Mouse (Mus musculus) spleen, postnatal 36 days (tissue): ENCODE results near the gene Plcb4.
"Not testable (repeated sequence)": the region's sequence is repeated elsewhere in the genome, so short reads cannot be mapped to it uniquely, and the experiment has no call there.

Experiments
- DNase-seq, 2 experiments: peaks; one replicate each; pipeline ENCODE4 v3.0.0; 2022; ENCODE audit warnings: low spot score in 2 of 2, mixed read lengths in 1 of 2

Plcb4 gene

GRCm38 (mm10) chr2:135673649-135674048 lies 14.8 kb downstream of the Plcb4 start:
- no peak for DNase-seq

DNA sequence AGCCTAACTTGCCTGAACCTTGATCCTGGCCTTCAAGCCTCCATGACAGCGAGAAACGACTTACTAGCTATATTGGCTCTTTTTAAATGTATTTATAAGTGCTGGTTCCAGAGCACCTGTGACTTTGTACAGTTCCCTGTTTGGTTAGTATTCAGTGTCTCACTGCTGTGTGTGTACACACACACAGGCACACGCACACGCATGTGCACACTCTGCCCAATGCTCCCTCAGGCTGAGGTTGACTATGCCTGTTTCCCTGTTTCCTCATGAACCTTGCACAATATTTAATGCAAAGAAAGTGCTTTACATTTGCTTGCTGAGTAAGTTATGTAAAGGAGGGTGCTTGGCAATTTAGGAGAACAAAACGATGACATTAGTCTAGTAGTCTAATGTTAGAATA lies 16.5 kb downstream of the Plcb4 start:
- DNase-seq = no peak

GRCm38 (mm10) chr2:135676978-135677501 lies 18.2 kb downstream of the Plcb4 start:
- no peak for DNase-seq

- no peak for DNase-seq
Observed at GRCm38 (mm10) chr2:135677601-135678000, 18.8 kb downstream of the Plcb4 start.

DNA sequence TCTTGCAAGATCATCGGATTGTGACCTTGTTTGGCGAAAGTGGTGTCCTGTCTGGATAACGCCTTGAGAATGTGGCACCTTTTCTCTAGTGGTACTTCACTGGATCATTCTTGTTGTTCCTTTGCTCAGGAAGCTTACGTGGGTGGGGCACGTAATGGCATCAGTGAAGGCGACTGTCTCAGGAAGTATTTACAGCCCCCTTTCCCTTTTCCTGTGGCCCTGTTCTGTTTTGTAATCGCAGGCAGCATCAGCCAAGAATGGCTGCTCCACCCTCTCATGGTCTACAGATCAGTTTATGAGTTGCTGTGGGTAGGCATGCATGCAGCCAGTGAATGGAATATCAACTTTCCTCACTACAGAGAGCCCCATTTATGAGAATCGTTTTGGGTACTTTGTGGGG lies 21.2 kb downstream of the Plcb4 start:
- DNase-seq = no peak

DNA sequence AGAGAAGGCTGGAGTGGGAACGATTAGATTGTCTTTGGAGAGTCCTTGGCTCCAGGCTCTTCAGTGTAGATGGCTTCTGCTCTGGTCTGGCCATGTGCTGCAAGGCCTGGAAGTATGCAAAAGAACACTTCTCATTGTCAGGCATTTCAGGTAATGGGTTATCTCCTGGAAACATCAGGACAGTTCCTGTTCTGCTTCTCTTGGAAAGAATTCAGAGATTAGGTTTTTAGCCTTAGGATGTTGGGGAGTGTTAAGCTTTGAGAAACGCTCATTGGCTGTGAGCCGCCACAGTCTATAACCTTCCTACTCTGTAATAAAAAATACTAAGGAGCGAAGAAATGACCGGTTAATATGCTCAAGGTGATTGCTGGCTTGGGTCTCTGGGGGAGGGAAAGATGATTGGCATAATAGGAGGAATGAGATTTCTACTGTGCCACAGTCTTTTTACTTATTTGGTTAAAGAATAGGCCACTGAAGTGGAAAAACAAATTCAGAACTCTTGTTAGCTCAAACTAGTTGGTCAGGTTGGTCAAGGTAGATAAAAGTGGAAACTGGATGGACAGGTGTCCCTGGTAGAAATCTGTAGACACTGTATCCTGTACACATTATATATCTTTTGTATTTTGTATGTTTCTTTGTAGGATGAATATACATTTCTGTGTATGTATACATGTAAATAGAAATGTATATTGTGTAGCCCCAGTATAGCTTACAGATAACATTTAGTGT lies 21.8 kb downstream of the Plcb4 start:
- no peak for DNase-seq

GRCm38 (mm10) chr2:135683684-135684440 lies 25.1 kb downstream of the Plcb4 start:
- no peak for DNase-seq

DNA sequence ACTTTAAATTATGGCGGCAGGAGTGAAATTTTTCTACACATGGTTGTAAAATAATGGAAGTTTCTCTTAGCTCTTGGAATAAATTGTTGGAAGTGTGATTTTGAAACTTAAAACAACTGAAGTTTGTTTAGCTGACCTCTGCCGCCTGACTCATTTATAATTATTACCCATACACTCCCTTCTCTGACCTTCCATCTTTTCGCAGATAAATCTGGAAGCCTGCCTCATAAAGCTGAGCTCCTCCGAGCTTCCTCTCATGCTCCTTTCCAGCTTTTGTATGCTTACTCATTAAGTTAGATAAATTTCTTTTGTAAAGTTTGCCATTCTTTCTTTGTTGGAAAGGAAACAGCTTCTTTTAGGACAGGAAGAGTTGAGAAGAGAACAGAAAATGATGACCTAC lies 27.9 kb downstream of the Plcb4 start:
- DNase-seq = no peak

- no peak for DNase-seq
Observed at GRCm38 (mm10) chr2:135687585-135687984, 28.8 kb downstream of the Plcb4 start.

DNA sequence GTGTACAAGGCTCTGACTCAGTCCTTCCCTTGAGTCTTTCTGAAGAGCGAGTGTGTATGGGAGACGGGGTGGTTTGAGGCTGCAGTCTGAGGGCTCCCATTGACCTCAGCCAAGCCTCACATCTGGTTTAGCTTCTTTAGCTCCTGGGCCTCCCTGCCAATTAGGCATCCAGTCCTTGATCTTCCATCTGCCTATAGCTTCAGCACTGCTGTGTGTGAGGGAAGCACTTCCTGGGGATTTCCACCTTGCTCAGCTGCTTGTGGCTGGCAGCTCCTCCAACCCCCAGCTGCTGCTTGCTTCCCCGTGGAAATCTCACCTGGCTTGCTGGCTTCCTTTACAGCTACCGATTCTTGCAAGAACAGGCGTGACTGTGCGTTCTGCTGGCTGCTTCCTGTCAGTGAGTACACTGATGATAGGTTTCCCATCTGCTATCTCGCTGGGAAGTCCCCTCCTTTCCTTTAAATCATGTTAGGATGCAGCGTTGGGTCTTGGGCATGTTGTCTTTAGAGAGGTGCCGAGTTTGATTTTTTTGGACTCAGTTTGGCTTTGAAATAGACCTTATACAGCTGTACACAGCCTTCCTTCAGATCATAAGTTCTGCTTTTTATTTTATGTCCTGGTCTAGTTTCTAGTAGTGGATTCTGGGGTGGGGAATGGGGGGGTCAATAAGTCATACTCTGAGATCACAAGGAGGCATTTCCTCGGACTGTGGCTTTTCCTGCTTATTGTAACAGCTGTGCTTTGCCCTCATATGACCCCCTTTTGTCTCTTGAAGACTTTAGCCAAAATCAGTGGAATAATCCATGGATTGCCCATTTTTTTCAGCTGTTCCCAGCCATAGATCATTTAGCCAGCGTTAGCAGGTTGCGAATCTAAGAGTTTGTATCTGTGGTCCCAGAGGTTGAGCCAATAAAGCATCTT lies 34.0 kb downstream of the Plcb4 start:
- no peak for DNase-seq

DNA sequence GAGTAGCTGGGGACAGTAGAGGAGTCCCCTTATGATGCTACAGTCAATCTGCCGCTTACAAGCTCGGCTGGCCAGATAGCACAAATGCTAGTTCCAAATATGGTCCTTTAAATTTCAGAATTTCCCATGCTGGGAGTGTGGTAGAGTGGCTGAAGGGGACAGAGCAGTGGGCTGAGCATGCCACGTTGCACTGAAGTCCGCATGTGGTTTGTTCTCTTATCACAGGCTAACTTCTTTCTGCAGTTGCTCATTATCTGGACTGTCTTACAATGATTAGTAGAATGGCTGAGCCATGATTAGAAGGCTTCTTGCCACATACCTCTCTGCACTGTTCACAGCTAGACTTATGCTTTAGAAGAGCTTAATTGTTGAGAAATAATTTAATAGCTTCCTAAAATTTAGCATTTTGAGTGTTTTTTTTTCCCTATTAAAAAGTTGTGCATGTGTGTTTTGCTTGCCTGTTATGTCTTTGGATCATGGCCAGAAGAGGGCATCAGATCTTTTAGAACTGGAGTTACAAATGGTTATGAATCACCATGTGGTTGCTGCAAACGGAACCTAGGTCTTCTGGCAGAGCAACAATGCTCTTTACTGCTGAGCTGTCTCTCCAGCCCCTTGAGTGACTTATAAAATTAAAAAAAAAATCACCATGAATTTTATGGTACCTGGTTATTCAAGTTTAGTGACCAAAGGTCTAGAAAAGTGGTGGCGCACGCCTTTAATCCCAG lies 42.0 kb downstream of the Plcb4 start:
- no peak for DNase-seq

- no peak for DNase-seq
Observed at GRCm38 (mm10) chr2:135704673-135705072, 45.9 kb downstream of the Plcb4 start.

DNA sequence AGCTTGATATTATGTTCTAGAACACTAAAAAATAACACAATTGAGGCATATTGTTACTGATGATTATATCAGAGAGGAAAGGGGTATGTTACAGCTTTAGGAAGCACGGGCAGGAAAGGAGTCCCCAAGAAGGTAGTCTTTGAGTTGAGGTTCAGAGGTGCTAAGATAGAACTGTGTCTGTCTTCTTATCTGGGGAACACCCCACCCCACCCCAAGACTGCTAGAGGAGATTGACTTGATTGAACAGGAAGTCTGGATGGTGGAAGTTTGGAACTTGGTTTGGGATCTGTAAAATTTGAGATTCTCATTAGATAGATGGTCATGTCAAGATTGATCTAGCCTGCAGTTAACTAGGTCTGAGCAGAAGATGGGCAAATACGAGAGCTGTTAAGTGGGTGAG lies 48.5 kb downstream of the Plcb4 start:
- DNase-seq = no peak

GRCm38 (mm10) chr2:135708386-135708785 lies 49.6 kb downstream of the Plcb4 start:
- no peak for DNase-seq

- no peak for DNase-seq
Observed at GRCm38 (mm10) chr2:135708796-135709195, 50.0 kb downstream of the Plcb4 start.

GRCm38 (mm10) chr2:135709736-135710135 lies 50.9 kb downstream of the Plcb4 start:
- not testable (repeated sequence) for DNase-seq

GRCm38 (mm10) chr2:135711049-135711924 lies 52.5 kb downstream of the Plcb4 start:
- DNase-seq = no peak

GRCm38 (mm10) chr2:135711925-135712288 lies 53.1 kb downstream of the Plcb4 start:
- peak; percentile 46 to 57 for DNase-seq

GRCm38 (mm10) chr2:135712331-135712730 lies 53.5 kb downstream of the Plcb4 start:
- no peak for DNase-seq

DNA sequence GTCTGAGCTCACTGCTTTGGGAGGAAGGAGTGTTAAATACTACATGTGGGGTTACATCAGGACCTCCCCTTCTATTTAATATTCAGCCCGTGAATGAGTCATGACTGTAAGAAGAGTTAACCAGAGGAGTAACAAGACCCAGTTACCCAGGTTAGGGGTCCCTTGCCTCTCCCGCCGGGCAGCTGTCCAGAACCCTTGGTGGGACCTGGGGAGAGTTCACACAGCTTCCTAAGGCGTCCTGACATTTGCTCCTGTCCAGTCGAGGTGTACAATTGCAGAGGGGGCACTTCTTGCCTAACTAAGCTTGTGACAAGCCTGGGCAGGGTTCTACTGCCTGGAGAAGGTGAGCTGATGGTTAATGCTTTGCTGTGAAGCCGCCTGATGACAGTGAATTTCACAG lies 54.1 kb downstream of the Plcb4 start:
- no peak for DNase-seq
